Mouse (Mus musculus) intestine, embryonic 16.5 days (tissue): ENCODE measurements at regions not wholly inside any gene's neighbourhood (a gene's known extent, or its start where the extent isn't known, plus 50 kb on each side); places are given as distances from the start of the nearest gene placed in this dataset.
A peak's percentile ranks its signal among the peaks of the same experiment; 100 is the strongest.

Experiments
- ATAC-seq: fragments of 200-750 bp; cut with Nextera tagmentation; 2 replicates; pipeline ENCODE4 v1.8.0; 2017; ENCODE audit warnings: moderate TSS enrichment, moderate library complexity
- H3K27ac ChIP-seq: fragments of 300-500 bp; sonication (generic); 2 replicates; pipeline ENCODE4 v1.5.1; 2014; ENCODE audit warnings: mild to moderate bottlenecking, low read length
- H3K27me3 ChIP-seq: fragments of 300-500 bp; sonication (generic); replicated peaks from 2 replicates; pipeline ENCODE4 v1.6.1; 2014; ENCODE audit warnings: low read length, control low read depth, mixed read lengths; ENCODE audit not compliant: control insufficient read depth, insufficient read depth
- H3K36me3 ChIP-seq: fragments of 300-500 bp; sonication (generic); 2 replicates; pipeline ENCODE4 v1.6.1; 2014; ENCODE audit warnings: low read length, control low read depth; ENCODE audit not compliant: control insufficient read depth, insufficient read depth
- H3K4me1 ChIP-seq: fragments of 300-500 bp; sonication (generic); 2 replicates; pipeline ENCODE4 v1.6.1; 2014; ENCODE audit warnings: low read length, control low read depth, mixed read lengths; ENCODE audit not compliant: control insufficient read depth, insufficient read depth
- H3K4me2 ChIP-seq: fragments of 300-500 bp; sonication (generic); 2 replicates; pipeline ENCODE4 v1.6.1; 2014; ENCODE audit warnings: low read depth, low read length, control low read depth
- H3K4me3 ChIP-seq: fragments of 300-500 bp; sonication (generic); 2 replicates; pipeline ENCODE4 v1.5.1; 2014; ENCODE audit warnings: mild to moderate bottlenecking, low read length
- H3K9ac ChIP-seq: fragments of 300-500 bp; sonication (generic); 2 replicates; pipeline ENCODE4 v1.6.1; 2014; ENCODE audit warnings: low read depth, low read length
- H3K9me3 ChIP-seq: fragments of 300-500 bp; sonication (generic); 2 replicates; pipeline ENCODE4 v1.6.1; 2016; ENCODE audit warnings: low read length, control low read depth; ENCODE audit not compliant: control insufficient read depth
- WGBS: fragments of 180-500 bp; shearing (Covaris S2); extraction: QIAGEN DNeasy Blood & Tissue Kit; methylation state at CpG from one replicate; pipeline ENCODE4 v1.1.7; 2014; 5-methylcytosine and 5-hydroxymethylcytosine counted together

DNA sequence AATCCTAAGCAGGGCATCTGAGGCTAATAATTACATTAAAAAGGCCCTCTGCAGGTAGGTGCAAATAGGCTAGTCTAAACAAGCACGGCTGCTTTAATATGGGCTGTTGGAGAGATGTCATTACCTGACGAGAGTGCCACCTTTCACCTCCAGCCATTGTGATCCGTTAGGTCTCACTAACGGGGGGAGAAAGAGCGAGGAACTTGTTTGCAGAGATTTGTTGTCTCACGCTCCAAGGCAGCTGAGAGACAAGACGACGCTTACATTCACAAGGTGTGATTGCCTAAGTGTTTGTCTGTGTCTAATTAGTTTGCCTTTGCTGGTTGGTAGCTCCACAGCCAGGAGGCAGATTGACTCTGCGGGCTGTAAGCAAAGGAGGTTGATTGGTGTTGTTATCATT, 180.3 kb downstream of the Zfp326 start:
- no peak overlapping the region for H3K27ac ChIP-seq
- H3K4me3 ChIP-seq, result no peak overlapping the region
- H3K4me1 ChIP-seq, result no peaks in the 10 kb centered on the region
- H3K27me3 ChIP-seq, result no peaks in the 10 kb centered on the region
- no peaks in the 10 kb centered on the region for H3K9me3 ChIP-seq
- no peak overlapping the region for H3K4me2 ChIP-seq
- no peak for ATAC-seq
- 21% methylated on average over 9 of the region's 9 CpGs for WGBS
- no peaks in the 10 kb centered on the region for H3K36me3 ChIP-seq
- no peak overlapping the region for H3K9ac ChIP-seq

DNA sequence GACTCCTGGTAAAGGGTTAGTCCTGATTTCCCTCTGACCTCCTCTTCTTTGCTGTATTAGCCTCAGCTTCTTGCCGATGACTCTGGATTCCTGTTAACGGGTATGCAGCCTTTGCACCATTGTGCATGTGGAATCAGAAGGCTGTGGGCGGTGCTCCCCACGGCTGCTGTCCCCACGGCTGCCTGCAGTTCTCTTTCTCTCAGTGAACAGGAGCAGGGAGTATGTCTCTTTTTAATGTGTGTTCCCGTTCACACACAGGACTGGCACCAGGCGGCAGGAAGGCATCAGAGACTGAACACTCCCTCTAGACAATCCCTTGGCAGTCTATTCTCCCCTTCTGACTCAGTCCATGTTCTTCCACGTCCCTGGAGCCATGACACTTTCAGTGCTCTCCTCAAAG, 178.9 kb downstream of the Zfp326 start:
- Histone ChIP-seq H3K36me3 (no peaks in the 10 kb centered on the region), H3K27me3 (no peaks in the 10 kb centered on the region), H3K9ac (no peak overlapping the region), H3K4me3 (no peak overlapping the region), H3K9me3 (no peaks in the 10 kb centered on the region), H3K4me2 (no peak overlapping the region), H3K4me1 (no peaks in the 10 kb centered on the region), H3K27ac (no peak overlapping the region)
- no peak for ATAC-seq
- WGBS, result 39% methylated on average over 8 of the region's 8 CpGs

DNA sequence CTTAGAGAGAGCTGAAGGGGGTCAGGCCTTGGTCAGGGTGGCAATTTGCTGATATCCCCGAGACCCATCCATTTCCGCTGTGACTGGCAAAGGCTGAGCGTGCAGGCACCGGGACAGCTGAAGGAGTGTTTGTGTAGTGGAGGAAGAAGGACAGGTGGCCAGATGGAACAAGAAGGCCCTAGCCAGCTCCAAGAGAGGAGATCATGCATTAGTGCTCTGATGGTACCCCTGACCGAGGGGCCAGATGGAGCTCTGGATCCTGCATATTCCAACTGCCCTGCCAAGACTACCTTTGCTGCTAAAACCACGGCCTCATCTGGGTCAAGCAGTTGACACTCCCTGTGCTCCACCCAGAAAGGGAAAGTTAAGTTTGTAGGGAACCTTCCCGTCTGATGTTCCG, 174.7 kb downstream of the Zfp326 start:
- no peaks in the 10 kb centered on the region for H3K36me3 ChIP-seq
- no peaks in the 10 kb centered on the region for H3K4me1 ChIP-seq
- H3K4me3 ChIP-seq, result no peak overlapping the region
- WGBS, result 86% methylated on average over 8 of the region's 8 CpGs
- no peak overlapping the region for H3K9ac ChIP-seq
- no peaks in the 10 kb centered on the region for H3K27me3 ChIP-seq
- no peaks in the 10 kb centered on the region for H3K9me3 ChIP-seq
- no peak overlapping the region for H3K4me2 ChIP-seq
- no peak overlapping the region for H3K27ac ChIP-seq
- ATAC-seq, result no peak

DNA sequence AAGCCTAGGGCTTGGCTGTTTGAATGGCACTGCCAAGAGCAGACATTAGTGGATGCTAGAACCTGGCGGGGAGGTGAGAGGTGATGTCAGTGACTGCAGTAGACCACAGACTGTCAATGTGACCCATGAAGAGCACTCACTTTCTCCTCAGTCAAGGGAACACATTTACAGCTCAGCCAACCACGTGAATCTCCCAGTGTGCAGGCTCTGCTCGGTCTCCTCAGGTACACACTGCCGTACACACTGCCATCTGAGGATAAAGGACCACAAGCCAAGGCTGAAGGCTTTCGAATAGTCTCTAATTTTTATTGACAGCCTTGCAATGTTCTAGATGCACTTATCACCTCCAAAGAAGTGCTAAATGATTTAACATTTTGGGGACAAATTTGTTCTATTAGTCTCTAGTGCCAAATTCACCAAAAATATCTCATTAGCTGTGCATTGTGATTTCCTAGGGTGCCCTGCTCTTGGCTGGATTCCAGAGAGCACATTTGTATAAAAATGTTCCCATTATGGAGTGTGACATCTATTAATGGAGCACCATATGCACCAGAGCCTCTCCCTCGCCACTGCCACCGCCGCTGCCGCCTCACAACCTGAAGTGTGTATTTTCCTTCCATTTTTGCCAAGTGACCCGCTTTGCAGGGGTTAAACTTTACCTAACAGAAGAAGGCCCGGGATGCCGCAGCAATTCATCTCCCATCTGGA, 168.7 kb downstream of the Zfp326 start:
- no peak overlapping the region for H3K27ac ChIP-seq
- no peaks in the 10 kb centered on the region for H3K4me1 ChIP-seq
- no peaks in the 10 kb centered on the region for H3K27me3 ChIP-seq
- no peaks in the 10 kb centered on the region for H3K9me3 ChIP-seq
- H3K4me3 ChIP-seq, result no peak overlapping the region
- ATAC-seq, result no peak
- H3K9ac ChIP-seq, result no peak overlapping the region
- no peaks in the 10 kb centered on the region for H3K36me3 ChIP-seq
- WGBS, result 76% methylated on average over 12 of the region's 12 CpGs
- H3K4me2 ChIP-seq, result no peak overlapping the region

DNA sequence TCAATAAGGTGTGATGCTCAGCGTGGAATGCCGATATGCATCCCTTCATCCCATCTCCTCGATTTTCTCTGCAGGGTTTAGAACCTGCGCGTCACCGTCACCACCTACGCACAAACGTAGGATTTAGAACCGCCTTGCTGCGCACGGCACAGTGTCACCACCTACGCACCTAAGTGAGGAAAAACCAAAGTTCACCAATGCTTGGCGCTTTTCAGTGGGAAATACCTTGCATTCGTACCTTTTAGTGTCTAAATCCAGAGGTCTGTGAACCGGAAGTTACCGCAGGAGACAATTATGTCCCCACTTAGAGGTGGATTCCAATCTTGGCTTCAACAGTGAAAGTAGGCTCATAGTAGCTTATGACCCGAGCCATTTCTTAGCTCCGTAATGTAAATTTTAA, 162.0 kb downstream of the Zfp326 start:
- Histone ChIP-seq H3K4me1 (no peaks in the 10 kb centered on the region), H3K27ac (no peak overlapping the region), H3K9ac (no peak overlapping the region), H3K4me3 (no peak overlapping the region), H3K27me3 (no peaks in the 10 kb centered on the region), H3K36me3 (no peaks in the 10 kb centered on the region), H3K4me2 (no peak overlapping the region), H3K9me3 (no peaks in the 10 kb centered on the region)
- WGBS, result 95% methylated on average over 18 of the region's 18 CpGs
- ATAC-seq, result no peak

DNA sequence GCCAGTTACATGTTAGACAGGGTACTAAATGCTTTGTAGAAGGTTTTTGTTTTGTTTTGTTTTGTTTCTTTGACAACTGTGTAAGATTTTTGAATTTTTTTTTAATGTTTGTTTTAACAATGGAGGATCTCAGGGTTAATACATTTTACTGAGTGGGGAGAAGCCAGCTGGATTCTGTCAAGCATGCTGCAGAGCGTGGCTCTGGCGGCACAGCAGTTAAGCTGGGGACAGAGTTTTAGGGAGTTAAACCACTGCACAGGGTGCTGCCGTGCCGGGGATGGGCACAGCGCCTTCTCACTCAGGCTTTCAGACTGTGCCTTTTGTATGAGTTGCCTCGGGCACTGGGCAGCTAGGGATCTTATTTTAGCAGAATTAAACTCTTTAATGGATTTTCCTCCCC, 159.8 kb downstream of the Zfp326 start:
- H3K27ac ChIP-seq, result no peak overlapping the region
- H3K9ac ChIP-seq, result 0 out of 2 replicates have a peak overlapping the region, but pooled peaks have one; percentile 33
- no peaks in the 10 kb centered on the region for H3K4me1 ChIP-seq
- no peak for ATAC-seq
- WGBS, result 28% methylated on average over 6 of the region's 6 CpGs
- no peaks in the 10 kb centered on the region for H3K36me3 ChIP-seq
- no peak overlapping the region; the same call in 1 of the 2 replicates for H3K4me2 ChIP-seq
- H3K4me3 ChIP-seq, result no peak overlapping the region
- H3K9me3 ChIP-seq, result no peaks in the 10 kb centered on the region
- no peaks in the 10 kb centered on the region for H3K27me3 ChIP-seq

DNA sequence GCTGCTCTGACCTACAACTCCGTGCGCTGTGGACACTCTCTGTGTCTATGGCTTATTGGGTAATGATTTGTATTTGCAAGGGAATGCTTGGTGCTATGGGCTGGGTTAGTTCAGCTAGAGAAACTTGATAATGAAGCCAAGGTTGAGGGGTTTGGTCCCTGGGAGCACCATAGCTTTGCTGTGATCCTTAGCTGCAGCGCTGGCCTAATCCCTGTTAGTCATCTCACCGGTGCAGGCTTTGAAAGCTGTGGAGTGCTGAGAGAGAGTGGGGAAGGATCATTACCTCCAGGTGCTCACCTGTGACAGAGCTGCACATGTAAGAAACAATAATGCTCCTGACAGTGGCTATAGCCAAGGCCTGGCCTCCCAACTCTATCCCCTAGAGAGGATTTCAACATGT, 156.6 kb downstream of the Zfp326 start:
- no peak overlapping the region for H3K27ac ChIP-seq
- H3K27me3 ChIP-seq, result no peaks in the 10 kb centered on the region
- WGBS, result 79% methylated on average over 4 of the region's 4 CpGs

DNA sequence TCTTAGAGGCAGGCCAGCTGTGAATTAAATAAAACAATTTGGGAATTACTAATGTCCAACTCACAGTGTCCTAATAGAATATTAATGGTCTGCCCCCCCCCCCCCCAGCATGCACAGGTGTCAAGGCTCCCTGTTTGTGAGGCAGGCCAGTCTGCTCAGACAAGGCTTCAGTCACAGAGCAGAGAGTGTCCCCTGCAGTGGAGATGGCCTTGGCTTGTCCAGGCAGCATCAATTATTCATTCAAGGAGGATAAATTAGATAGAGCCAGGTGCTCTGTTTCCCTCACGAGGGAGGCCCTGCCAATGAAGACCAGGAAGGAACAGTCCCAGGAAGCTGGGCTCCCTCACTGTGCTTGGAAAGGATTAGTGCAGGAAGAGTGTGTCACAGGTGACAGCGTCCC, 150.5 kb downstream of the Zfp326 start:
- no peak overlapping the region for H3K9ac ChIP-seq
- H3K4me2 ChIP-seq, result no peak overlapping the region
- no peaks in the 10 kb centered on the region for H3K27me3 ChIP-seq
- H3K36me3 ChIP-seq, result no peaks in the 10 kb centered on the region
- 52% methylated on average over 2 of the region's 2 CpGs for WGBS
- H3K27ac ChIP-seq, result no peak overlapping the region
- H3K4me1 ChIP-seq, result no peaks in the 10 kb centered on the region
- no peak overlapping the region for H3K4me3 ChIP-seq
- no peaks in the 10 kb centered on the region for H3K9me3 ChIP-seq
- ATAC-seq, result no peak

More for the DNA sequence above, 156.6 kb downstream of the Zfp326 start:
- no peak overlapping the region for H3K4me3 ChIP-seq
- no peaks in the 10 kb centered on the region for H3K4me1 ChIP-seq
- H3K9me3 ChIP-seq, result no peaks in the 10 kb centered on the region
- no peak for ATAC-seq
- H3K36me3 ChIP-seq, result no peaks in the 10 kb centered on the region
- H3K9ac ChIP-seq, result no peak overlapping the region
- H3K4me2 ChIP-seq, result no peak overlapping the region

DNA sequence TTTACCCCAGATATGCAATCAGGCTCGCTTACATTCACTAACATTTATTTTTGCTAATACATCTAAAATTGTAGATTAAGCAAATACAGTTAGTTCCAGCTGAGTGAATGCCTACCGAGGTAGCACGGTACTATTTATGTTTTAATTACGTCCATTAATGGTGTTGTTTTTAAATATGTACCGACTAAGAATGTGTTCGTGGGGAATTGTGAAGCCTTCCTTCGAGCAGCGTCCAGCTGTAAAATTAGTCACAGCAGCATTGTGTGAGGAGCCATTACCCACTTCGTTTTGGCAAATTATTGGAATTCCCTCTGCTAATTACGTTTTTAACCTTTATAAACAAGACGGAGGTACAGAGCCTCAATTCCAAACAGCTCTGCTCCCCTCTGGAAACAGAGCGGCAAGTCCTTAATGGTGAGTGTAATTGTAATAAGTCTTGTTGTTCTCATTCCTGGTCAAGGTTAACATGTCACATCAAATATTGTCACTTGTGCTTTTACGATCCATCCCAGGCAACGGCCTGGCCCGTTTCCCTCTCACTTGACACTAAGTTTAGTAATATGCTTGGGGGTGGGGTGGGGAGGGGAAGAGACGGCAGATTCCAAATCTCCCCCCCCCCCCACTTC, 128.0 kb downstream of the Zfp326 start:
- 35% methylated on average over 16 of the region's 16 CpGs for WGBS
- Histone ChIP-seq H3K27me3 (no peaks in the 10 kb centered on the region; the same call in 1 of the 2 replicates), H3K9me3 (no peaks in the 10 kb centered on the region), H3K4me1 (no peaks in the 10 kb centered on the region), H3K4me2 (0 out of 2 replicates have a peak overlapping the region, but pooled peaks have one; percentile 8), H3K9ac (no peak overlapping the region), H3K4me3 (no peak overlapping the region), H3K27ac (no peak overlapping the region), H3K36me3 (no peaks in the 10 kb centered on the region)
- ATAC-seq, result no peak
